Mouse (Mus musculus) embryo, embryonic 10.5 days (tissue): ENCODE measurements around the gene Wrap53.

Experiments used
- DNase-seq: peaks from one replicate; pipeline ENCODE4 v3.0.0-alpha.2; 2015; ENCODE audit warnings: low spot score

Wrap53 gene

DNA sequence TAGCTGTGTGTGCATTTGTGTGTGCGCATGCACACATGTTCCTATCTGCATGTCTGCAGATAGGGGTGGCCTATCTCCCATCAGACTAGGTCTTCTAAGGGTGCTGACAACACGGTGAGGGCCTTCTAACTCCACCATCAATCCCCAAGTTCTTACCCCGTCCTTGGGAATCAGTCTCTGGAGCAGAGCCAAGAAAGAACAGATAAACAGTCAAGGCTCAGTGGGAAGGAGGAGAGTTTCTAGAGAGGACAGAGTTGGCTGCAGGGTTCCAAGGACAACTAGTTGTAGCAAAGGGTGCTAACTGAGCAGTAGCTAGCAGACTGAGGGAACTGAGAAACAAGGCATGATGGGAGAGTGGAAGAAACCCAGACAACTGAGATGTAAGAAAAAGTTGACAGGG lies 21.7 kb upstream of the Wrap53 start:
- no peak for DNase-seq

DNA sequence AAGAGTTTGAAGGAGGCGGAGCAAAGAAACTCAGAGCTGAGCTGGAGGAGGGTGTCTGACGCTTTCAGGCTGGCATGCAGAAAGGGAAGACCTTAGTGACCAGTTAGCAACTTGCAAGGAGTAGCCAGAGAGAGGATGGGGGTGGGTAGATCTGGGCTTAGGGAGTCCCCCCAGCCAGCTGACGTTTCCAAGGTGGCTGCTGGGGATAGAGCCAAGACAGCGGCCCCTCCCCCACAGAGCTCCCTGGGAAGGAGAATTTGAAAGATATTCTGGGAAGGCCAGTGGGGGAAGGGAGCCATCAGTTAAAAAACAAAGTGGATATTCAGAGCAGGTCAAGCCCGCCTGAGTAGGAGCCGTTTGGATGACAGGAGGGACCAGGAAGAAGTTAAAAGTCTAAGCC lies 20.0 kb upstream of the Wrap53 start:
- peak; percentile 85 for DNase-seq

DNA sequence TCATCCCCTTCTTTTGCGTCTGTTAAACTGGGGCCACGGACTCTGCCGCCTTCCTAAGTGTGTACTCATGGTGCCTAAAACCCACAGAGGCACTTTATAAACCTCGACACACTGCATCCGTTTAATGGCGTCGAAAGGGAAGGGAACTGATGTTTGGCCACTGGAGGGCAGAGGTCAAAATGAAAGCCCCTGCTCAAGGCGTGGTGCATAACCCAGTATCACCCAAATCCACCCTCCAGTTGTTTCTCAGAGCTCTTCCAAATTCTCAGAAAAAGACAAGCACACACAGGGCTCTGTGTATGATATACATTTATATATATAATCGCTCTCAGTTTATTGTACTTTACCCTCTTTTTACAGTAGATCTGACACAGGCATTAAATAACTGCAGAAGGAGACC lies 19.4 kb upstream of the Wrap53 start:
- DNase-seq = peak; percentile 55

DNA sequence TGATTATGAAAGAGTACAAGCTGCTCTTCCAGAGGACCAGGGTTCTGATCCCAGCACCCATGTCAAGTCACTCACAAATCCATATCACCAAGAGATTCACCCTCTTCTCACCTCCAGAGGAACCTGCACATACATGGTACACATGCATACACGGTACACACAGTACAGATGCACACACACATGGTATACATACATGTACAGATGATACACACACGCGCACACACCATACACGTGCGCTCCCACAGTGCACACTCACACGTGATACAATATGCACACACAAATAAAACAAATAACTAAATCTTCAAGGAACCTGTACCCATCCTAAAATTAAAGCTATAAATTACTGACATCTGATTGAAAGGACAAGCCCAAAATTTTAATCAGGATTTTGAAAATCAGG lies 14.8 kb upstream of the Wrap53 start:
- DNase-seq = no peak

DNA sequence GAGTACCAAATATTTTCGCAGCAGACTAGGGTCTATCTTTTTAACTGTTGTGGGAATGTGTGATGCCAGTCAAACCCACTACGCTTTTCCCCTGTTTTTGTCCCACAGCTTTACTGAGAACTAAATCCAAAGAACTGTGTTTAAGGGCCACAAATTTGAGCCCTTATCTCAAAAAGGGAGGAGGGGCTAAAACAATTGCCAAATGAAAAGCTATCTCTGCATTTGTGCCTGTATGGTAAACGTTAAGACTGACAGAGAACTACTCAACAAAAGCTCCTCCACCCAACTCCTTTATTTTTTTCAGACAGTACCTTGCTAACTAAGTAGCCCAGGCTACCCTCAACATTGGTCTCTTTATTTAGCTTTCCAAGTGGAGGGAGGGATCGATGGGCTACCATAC lies 12.7 kb upstream of the Wrap53 start:
- DNase-seq = no peak

DNA sequence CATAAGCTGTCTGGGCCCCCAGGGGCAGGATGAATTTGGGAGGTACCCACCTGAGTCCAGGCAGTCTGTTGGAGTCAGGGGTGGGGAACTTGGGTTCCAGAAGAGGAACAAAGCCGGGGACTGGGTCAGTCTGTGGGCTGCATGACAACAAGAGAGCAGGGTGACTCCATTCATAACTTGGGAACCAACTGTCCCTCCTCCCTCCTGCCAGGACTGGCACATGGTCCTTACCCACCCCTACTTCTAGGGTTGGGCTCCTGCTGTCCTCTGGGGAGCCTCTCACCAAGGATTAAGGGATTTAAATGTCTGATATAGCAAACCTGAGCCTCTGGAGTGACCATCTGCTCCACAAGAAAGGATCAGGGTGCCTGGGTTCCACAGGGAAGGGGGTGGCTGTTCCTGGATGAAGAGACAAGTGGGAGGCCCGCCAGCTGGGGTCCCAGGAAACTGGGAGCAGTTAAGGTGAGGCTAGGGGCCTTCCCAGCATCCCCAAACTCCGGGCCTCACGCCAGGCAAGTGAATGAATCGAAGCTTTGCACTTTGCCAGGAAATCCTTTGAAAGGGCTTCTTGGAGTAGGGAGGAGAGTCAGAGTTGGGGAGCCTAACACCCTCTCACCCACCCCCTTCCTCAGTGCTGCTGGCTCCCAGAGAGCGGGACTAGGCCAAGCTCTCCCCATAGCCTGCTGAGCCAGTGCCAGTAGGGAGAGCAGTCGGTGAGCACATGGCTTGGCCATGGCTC lies 12.0 kb upstream of the Wrap53 start:
- DNase-seq = no peak

DNA sequence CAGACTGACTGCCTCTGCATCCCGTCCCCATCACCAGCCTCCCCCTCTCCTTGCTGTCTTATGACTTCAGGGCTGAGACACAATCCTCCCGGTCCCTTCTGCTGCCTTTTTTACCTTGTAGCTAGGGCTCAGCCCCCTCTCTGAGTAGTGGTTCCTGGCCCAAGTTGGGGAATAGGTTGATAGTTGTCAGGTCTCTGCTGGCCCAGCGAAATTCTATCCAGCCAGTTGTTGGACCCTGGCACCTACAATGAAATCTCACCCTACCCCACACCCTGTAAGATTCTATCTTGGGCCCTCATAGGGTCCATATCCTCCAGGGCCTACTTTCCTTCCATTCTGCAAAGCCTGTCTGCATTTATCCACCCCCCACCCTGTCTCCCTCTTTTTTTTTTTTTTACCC lies 11.4 kb upstream of the Wrap53 start:
- no peak for DNase-seq

DNA sequence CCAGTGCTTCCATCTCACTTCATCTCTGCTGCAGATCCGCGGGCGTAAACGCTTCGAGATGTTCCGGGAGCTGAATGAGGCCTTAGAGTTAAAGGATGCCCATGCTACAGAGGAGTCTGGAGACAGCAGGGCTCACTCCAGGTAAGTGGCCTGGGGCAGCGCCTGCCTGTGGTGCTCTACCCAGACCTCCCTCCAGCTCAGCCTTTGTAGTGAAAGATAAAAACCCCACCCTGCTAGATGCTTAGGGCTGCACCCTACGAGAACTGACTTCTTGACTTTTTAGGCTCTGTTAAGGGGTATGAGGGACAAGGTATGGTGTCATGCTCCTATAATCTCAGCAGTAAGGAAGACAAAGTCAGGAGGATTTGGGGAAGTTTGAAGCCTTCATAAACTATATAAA lies 10.6 kb upstream of the Wrap53 start:
- DNase-seq = no peak

DNA sequence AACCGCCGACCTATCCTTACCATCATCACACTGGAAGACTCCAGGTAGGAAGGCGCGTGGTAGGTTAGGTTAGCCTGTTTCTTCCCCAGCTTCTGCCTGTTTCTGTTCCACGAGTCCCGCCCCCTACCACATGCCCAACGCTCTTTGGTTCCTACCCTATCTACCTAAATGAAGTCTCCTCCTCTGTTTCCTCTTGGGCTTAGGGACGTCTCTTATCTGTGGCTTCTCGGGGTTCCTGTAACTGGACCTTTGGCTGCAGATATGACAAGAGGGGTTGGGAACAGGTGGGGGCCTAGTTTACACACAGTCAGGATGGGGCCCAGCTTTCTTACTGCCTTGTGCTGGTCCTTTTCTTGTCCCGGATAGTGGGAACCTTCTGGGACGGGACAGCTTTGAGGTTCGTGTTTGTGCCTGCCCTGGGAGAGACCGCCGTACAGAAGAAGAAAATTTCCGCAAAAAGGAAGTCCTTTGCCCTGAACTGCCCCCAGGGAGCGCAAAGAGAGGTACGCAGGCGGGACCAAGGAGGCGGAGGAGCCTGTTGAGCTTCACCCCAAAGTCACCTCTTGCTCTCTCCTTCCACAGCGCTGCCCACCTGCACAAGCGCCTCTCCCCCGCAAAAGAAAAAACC lies 9.3 kb upstream of the Wrap53 start:
- DNase-seq = no peak

DNA sequence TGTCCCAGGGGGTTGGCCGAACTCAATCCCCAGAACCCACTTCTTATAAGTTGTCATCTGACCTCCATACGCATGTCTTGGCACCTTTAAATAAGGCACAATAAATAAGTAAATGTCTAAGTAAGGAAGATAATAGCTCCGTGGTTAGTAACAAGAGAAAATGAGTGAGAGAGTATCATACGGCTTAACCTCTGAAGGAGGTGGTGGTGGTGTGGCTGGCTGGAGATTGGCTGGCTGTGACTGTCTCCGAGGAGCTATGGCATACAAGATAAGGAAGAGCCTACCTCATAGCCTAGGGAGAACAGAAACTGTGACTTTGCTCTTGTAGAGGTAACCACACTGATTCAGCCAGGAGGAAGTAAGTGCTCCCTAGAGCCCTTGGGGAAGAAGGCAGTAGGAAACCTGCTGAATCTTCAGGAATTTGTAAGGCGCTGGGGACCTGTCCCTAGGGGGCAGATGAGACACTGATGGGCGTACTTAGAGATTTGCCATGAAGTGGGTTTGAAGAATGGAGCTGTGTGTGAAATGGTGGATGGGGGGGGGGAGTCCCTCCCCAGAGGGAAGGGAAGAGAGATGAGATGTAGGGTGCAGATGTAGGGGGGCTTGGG lies 5.8 kb upstream of the Wrap53 start:
- no peak for DNase-seq

DNA sequence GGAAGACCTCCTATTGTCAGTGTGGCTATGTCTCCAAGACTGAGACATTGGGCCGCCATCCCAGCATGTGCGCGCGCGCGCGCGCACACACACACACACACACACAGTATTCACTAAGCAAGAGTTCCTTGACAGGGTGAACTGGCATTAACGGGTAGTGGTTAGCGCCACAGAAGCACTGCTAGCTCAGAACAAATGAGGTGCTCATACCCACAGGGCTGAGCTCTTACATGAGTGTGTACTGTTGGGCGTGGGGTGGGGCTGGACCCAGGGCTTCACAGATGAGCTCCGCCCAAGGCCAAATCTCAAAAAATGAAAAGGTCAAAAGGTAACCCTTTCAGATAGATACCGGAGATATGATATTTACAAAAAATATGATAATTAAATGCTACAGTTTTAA lies 4.9 kb upstream of the Wrap53 start:
- no peak for DNase-seq

DNA sequence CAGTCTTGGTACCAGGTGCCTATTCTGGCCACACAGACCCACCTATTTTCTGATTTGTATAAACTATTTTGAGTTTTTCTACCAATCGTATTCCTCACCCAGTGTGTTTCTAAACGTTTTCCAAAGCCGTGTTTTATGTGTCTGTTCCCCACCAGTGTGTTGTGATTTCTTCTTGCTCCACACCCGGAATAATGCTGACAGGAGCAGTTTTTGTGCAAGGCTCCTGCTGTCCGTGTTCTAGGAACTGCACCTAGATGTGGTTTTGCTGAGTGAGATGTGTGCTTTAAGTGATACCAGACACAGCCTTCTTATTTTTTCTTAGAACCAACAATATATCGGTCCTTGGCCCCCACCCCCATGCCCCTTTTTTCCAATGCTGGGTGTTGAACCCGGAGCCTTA lies 4.0 kb upstream of the Wrap53 start:
- no peak for DNase-seq

DNA sequence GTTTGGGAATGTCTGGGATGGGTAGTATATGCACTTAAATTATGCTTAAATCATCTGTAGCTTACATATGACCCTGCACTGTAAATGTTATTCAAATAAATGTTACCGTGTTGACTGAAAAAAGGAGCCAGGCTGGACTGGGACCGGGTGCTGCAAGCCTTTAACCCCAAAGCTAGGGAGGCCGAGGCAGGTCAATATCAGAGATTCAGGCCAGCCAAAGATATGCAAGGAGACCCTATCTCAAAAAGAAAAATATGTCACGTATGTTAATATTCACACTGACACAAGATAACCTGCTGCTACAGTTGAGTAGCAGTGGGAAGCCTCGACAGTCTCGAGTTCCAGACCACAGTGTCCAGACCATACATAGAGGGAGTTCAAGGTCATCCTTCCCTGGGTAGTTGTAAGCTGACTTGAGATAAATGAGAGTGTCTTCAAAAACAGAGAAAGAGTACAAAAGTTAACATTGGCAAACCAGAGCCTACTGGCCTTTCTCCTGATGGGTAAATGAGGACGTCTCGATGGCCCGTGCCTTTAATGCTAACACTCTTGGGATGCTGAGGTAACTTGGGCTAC lies 2.3 kb upstream of the Wrap53 start:
- no peak for DNase-seq

DNA sequence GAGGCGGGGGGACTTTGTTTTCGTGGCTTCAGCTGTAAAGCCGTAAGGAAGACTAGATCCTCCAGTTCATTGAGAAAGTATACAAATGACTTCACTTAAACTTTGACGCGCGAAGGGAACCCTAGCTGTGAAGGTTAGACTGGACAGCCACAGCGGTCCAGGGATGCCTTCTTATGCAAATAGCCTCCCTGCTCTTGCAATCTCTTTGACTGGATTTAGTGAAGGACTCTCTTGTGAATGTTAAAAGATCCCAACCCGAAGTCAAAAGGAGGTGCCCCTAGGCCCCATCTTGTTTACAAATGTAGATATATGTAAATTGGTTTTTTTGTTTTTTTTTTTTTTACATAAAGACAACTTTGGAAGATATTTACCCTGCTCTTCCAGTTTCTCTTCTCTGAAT lies 1.8 kb upstream of the Wrap53 start:
- DNase-seq = peak; percentile 60

DNA sequence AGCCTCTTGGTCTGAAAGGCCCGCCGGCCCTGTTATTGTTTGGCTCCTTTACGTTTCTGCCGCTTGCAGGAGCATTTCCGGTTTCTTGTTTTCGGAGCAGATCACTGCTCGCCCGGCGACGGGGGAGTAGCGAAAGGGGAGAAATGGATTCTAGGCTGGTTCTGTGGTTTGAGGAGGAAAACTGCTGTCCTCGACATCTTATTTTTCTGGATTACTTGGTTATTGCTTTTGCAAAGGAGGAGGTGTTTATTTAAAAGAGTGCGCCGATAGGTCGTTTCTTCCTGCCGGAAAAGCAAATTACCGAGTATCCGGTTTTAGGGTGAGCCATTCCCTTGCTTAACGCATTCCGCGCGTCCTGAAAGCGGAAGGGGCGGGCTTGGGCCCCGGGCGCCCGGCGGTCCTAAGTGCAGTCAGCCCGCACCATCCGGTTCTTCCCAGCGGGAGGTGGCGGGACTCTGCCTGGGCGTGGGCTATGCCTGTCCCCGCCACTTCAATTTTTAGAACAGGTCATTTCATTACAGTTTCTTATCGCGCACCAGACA lies 1.2 kb upstream of the Wrap53 start:
- DNase-seq = peak; percentile 97

DNA sequence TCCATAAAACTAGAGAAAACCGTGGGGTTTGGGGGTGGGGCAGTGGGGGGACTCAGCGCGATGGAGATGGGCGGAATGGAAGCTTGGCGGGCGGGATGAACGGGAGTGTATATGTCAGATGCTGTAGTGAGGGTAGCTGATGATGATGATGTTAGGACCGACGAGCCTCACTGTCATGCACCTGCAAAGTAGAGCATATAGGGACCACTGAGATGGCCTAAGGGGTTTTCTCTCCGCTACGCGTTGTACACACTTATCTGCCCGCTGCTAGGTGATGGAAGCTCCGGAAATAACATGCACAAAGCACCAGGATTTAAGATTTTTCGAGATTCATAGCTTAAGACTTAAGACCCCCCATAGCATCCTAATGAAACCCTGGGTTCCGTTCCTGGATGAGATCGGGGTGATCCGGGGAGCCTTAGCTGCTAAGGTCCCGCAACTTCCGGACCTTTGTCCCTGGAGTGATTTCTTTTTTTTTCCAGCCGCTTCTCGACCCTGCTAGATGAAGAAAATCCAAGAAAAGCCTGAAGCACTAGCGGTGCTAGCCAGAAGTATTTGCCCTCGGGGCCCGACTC lies 604 bp upstream of the Wrap53 start:
- DNase-seq = no peak

DNA sequence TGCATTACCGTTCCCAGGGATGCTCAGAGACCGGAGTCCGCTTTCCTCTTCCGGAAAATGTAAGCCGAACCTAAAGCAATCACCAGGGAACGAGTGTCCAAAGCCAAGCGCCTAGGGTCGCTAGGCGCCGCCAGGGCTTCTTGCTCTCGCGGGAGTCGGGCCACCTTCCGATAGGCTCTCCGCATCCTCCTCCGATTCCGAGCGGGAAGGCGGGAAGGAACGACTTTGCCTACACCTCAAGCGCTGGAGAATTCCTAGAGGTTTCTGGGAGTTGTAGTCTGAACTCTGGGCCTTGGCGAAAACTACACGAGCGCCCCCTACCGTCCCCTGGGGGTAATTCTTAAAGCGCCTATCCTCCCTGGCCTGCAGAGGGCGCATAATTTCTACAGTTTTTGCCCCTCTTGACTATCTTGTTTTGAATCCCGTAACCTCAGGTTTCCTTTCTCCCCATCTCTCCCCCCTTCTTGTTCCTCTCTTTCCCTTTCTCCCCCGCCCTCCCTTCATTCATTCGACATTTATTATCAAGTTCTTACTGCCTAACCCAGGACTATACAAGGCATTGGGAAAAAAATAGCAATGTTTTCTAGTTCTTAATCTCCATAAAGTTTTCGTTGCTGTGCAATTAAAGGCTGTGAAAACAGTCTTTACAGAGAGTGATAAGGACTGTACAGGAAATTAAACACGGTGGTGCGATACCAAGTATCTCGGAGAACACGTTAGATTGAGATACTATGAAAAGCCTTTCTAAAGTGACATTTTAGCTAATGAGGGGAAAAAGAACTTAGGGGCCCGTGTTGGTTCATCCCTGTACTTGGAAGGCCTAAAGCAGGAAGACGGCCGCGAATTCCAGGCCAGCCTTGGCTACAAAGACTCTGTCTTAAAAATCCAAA lies 682 bp downstream of the Wrap53 start:
- peak; percentile 100 for DNase-seq

DNA sequence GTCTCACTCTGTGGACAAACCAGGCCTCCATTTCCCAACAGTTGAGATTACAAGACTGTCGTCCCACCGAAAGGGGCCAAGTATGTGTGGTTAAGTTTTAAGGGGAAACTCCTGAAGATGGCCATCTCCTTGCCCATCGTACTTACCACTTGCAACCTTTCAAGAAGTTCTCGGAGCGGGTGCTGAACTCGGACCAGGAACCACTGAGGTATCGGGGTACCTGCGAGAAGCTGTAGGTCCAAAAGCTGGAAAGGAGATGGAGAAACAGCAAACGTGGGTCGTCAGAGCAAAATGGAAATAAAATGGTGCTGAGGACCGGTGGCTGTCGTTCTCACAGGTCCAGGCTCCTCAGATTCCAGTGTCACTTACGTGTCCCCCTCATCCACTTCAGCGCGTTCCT lies 1.8 kb downstream of the Wrap53 start:
- no peak for DNase-seq

DNA sequence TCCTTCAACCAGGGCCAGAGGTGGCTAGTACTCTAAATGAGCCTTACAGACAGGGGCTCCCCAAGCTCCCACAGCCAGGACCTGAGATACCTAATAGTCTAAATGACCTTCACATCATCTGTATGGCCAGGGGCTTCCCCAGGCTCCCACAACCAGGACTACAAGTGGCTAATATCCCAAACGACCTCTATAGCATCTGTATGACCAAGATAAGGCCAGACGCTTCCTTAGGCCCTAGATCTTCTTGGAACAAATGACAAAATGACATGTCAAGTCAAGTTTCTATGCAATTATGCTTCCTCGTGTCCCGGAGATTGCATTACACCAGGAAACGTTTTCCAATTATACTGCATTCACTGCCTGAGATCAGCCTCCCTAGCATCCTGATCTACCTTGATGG lies 3.7 kb downstream of the Wrap53 start:
- DNase-seq = no peak

DNA sequence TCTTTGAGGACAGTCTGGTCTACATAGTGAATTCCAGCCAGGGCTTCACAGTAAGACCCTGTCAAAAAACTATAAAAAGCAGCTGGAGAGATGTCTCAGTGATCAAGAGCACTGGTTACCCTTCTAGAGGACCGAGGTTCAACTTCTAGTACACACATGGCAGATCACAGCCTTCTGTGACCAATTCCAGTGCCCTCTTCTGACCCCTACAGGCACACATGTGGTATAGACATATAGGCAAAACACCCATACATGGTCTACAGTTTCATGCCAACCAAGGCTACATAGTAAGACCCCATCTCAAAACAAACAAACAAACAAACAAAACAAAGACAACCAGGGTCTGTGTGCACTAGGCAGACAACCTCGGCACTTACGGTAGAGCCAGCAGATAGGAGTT lies 4.8 kb downstream of the Wrap53 start:
- peak; percentile 75 for DNase-seq

DNA sequence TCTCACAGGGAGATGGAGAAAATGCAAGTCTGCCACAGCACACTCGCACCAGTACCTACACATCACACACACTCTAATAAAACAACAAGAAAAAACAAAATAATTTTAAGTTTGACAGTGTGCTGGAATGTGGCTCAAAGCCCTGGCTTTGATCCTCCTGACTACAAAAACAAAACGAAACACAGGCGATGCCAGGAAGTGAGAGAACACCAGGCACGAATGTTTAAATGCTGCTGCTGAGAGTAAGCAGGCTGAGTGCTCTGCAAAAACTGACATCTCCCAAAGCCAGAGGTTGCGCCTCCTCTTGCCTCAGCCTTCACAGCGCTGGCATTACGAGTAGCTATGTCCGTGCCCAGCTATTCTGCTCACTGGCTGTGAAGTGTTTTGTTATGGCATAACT lies 14.9 kb downstream of the Wrap53 start:
- DNase-seq = no peak

DNA sequence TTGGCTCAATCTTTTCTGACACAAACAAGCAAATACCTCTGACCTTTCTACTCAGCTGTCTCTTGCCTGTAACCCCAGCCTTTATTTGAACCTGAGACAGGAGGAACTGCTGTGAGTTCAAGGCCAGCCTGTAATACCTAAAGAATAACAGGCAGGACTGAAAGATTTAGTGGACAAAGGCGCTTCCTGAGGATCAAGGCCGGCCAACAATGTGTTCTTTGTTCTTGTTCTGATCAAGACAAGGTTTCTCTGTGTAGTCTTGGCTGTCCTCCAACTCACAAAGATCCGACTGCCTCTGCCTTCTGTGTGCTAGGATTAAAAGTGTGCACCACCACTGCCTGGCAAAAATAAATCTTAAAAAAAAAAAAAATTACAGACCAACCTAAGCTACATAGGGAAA lies 15.7 kb downstream of the Wrap53 start:
- no peak for DNase-seq
